Mouse (Mus musculus) heart, embryonic 15.5 days (tissue): ENCODE results near the gene Kif1c. TPM values are rescaled to one million over a fixed set of nuclear protein-coding genes. Genes with fewer than 3 reads are reported as not detected.

Source experiments
- ATAC-seq: fragments of 200-750 bp; cut with Nextera tagmentation; replicated peaks from 2 replicates; pipeline ENCODE4 v1.8.0; 2017; ENCODE audit warnings: low read depth, moderate TSS enrichment; ENCODE audit not compliant: insufficient number of reproducible peaks, insufficient read depth, low FRiP score
- H3K27ac ChIP-seq: fragments of 300-500 bp; sonication (generic); 2 replicates; pipeline ENCODE4 v1.5.1; 2015; ENCODE audit warnings: mild to moderate bottlenecking, inconsistent platforms
- H3K27me3 ChIP-seq: fragments of 300-500 bp; sonication (generic); 2 replicates; pipeline ENCODE4 v1.6.1; 2015; ENCODE audit warnings: inconsistent platforms
- H3K36me3 ChIP-seq: fragments of 300-500 bp; sonication (generic); 2 replicates; pipeline ENCODE4 v1.6.1; 2015; ENCODE audit warnings: mild to moderate bottlenecking, inconsistent platforms
- H3K4me1 ChIP-seq: fragments of 300-500 bp; sonication (generic); replicated peaks from 2 replicates; pipeline ENCODE4 v1.6.1; 2015; ENCODE audit warnings: inconsistent platforms
- H3K4me2 ChIP-seq: fragments of 300-500 bp; sonication (generic); 2 replicates; pipeline ENCODE4 v1.6.1; 2015; ENCODE audit warnings: inconsistent platforms, mild to moderate bottlenecking, moderate library complexity
- H3K4me3 ChIP-seq: fragments of 300-500 bp; sonication (generic); 2 replicates; pipeline ENCODE4 v1.5.1; 2015; ENCODE audit warnings: mild to moderate bottlenecking, inconsistent platforms
- H3K9ac ChIP-seq: fragments of 300-500 bp; sonication (generic); 2 replicates; pipeline ENCODE4 v1.6.1; 2015; ENCODE audit warnings: mild to moderate bottlenecking, inconsistent platforms
- H3K9me3 ChIP-seq: fragments of 300-500 bp; sonication (generic); replicated peaks from 2 replicates; pipeline ENCODE4 v1.6.1; 2016; ENCODE audit warnings: inconsistent platforms
- WGBS: fragments of 180-500 bp; shearing (Covaris S2); methylation state at CpG from one replicate; pipeline ENCODE4 v1.1.7; 2015; ENCODE audit warnings: mixed read lengths; 5-methylcytosine and 5-hydroxymethylcytosine counted together
- polyA plus RNA-seq: library from polyadenylated mRNA; unstranded; fragments of >200 nt; fragmentation: Nextera tagmentation; extraction: Ambion mirVana; gene quantifications from 2 replicates; pipeline ENCODE4 v1.2.1, GENCODE M21; 2015

The Kif1c gene
- polyA plus RNA-seq, 1 experiment from 2014 or later, result 5.5 TPM

- Histone ChIP-seq H3K9ac (no peak overlapping the region), H3K27ac (no peak overlapping the region), H3K4me2 (no peak overlapping the region), H3K27me3 (no peaks in the 10 kb centered on the region), H3K4me1 (peaks cover 8% of the 10 kb centered on the region), H3K9me3 (no peaks in the 10 kb centered on the region), H3K36me3 (peaks cover 60% of the 10 kb centered on the region), H3K4me3 (no peak overlapping the region)
- no peak for ATAC-seq
- WGBS, result 65% methylated on average over 12 of the region's 12 CpGs
These were observed 19.2 kb upstream of the Kif1c start for GRCm38 (mm10) chr11:70681170-70681569.

DNA sequence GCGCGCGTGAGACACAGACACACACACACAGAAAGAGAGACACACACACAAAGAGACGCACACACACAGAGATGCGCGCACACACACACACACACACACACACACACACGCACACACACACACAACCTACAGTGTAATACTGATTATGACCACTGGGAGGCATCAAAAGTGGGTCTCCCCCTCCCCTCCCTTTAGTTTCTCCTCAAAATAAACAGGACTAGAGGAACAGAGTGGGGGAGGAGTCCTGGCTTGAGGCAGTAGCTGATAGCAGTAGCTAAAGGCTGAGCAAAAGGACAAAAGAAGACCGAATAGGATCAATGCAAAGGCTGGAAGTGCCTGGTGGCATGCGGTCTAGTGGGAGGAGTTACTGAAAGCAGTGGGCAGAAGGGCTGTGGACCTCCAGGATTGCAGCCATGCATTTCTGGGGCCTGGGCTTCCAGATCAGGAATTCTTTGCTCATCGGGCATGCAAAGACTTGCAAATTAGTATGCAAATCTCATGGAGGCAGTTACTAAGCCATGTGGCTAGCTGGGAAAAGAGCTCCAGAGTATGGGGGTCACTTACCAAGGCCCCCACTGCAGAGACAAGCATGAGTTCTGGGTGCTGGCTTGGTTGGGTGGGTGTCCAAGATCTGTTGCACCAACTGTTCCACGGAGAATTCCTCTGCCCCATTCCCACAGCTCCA, 18.3 kb upstream of the Kif1c start:
- H3K9me3 ChIP-seq, result no peaks in the 10 kb centered on the region
- no peak overlapping the region for H3K27ac ChIP-seq
- H3K4me1 ChIP-seq, result peaks cover 15% of the 10 kb centered on the region
- 0 out of 2 replicates have a peak, but pooled peaks have one; percentile 17 for ATAC-seq
- peak overlapping the region; percentile 7; the same call in 1 of the 2 replicates for H3K4me2 ChIP-seq
- H3K36me3 ChIP-seq, result peaks cover 58% of the 10 kb centered on the region
- H3K4me3 ChIP-seq, result no peak overlapping the region
- WGBS, result 28% methylated on average over 11 of the region's 11 CpGs
- H3K27me3 ChIP-seq, result no peaks in the 10 kb centered on the region
- no peak overlapping the region; the same call in 1 of the 2 replicates for H3K9ac ChIP-seq

- Histone ChIP-seq H3K4me2 (no peak overlapping the region), H3K9me3 (no peaks in the 10 kb centered on the region), H3K4me1 (peaks cover 23% of the 10 kb centered on the region), H3K27me3 (no peaks in the 10 kb centered on the region), H3K36me3 (peaks cover 54% of the 10 kb centered on the region), H3K4me3 (no peak overlapping the region), H3K9ac (no peak overlapping the region), H3K27ac (no peak overlapping the region)
- ATAC-seq, result no peak
- WGBS, result 85% methylated on average over 5 of the region's 5 CpGs
These were observed 16.7 kb upstream of the Kif1c start for GRCm38 (mm10) chr11:70683640-70684039.

DNA sequence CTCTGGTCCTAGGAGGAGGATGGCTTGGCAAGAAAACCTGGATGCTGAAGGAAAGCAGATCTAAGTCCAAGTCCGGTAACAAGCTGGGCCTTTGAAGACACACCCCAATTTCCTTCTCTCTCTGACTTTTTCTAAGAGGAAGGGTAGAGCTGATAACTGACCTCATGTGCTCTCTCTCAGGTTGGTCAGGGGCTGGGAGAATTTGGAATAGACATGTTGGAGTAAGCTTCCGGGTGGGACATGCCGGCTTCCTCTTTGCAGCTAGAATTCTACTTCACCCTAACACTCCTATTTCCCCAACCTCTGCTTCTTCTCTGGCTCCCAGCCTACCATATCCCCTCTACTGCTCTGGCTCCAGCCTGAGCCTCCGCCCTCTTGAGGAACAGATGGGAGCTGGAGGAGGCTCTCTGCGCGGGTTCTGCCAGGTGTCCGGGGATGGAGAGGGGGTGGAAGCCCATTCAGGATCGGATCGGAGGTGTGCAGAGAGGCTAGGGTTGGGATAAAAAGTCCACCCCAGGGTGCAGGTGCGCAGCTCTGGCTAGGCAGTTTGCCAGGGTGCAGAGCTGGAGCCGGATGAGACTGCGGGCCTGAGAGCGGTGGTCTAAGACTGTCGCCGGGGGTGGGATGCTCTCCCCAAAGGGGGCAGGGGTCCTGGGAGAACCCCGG, 13.3 kb upstream of the Kif1c start:
- H3K4me2 ChIP-seq, result peak overlapping the region; percentile 90
- WGBS, result 2% methylated on average over 16 of the region's 16 CpGs
- H3K9ac ChIP-seq, result peak overlapping the region; percentile 80
- no peaks in the 10 kb centered on the region for H3K9me3 ChIP-seq
- ATAC-seq, result peak; percentile 51
- H3K4me1 ChIP-seq, result peaks cover 26% of the 10 kb centered on the region
- peak overlapping the region; percentile 74 for H3K4me3 ChIP-seq
- H3K36me3 ChIP-seq, result peaks cover 34% of the 10 kb centered on the region
- no peaks in the 10 kb centered on the region for H3K27me3 ChIP-seq
- H3K27ac ChIP-seq, result peak overlapping the region; percentile 90

- Histone ChIP-seq H3K27ac (peak within 1 kb of the TSS; percentile 90), H3K9ac (peak within 1 kb of the TSS; percentile 80), H3K9me3 (no peaks in the 10 kb centered on the region), H3K4me1 (peaks cover 22% of the 10 kb centered on the region), H3K4me3 (peak within 1 kb of the TSS; percentile 74), H3K36me3 (peaks cover 30% of the 10 kb centered on the region), H3K4me2 (peak within 1 kb of the TSS; percentile 90), H3K27me3 (no peaks in the 10 kb centered on the region)
- peak; percentile 91 for ATAC-seq
- under 1% methylated on average over 55 of the region's 55 CpGs for WGBS
These were observed 12.6 kb upstream of the Kif1c start, which contains the start of gene Camta2 for GRCm38 (mm10) chr11:70687601-70688199. Gene Camta2, minus strand, starts transcription at chr11:70688105.

DNA sequence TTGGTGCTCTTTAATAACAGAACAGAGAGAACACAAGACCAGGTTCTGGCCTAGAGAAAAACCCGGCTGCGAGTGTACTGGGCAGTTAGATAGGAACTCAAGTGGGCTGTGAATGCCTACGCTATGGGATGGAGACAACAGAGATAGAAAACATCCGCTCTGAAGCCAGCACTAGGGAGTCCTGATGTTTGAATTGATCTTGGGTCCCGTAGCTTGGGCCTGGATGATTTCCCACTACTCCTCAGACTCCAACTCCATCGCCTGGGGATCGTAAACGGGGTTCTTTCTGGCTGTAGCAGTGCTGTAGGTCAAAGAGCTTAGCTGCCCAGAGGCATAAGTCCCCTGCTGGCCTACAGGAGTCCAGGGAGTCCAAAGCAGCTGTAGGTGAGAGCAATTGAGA, 12.0 kb upstream of the Kif1c start:
- Histone ChIP-seq H3K4me2 (peak overlapping the region; percentile 90), H3K4me1 (peaks cover 22% of the 10 kb centered on the region), H3K9me3 (no peaks in the 10 kb centered on the region), H3K27ac (peak overlapping the region; percentile 90), H3K36me3 (peaks cover 23% of the 10 kb centered on the region), H3K27me3 (no peaks in the 10 kb centered on the region), H3K4me3 (peak overlapping the region; percentile 74), H3K9ac (peak overlapping the region; percentile 80)
- no peak for ATAC-seq
- 15% methylated on average over 8 of the region's 8 CpGs for WGBS

- Histone ChIP-seq H3K36me3 (peaks cover 11% of the 10 kb centered on the region; the same call in 1 of the 2 replicates), H3K4me1 (peaks cover 22% of the 10 kb centered on the region), H3K27me3 (no peaks in the 10 kb centered on the region), H3K9me3 (no peaks in the 10 kb centered on the region), H3K4me3 (no peak overlapping the region), H3K27ac (no peak overlapping the region), H3K4me2 (no peak overlapping the region), H3K9ac (no peak overlapping the region)
- WGBS, result 37% methylated on average over 4 of the region's 4 CpGs
- no peak for ATAC-seq
These were observed 10.8 kb upstream of the Kif1c start for GRCm38 (mm10) chr11:70689578-70689977.

DNA sequence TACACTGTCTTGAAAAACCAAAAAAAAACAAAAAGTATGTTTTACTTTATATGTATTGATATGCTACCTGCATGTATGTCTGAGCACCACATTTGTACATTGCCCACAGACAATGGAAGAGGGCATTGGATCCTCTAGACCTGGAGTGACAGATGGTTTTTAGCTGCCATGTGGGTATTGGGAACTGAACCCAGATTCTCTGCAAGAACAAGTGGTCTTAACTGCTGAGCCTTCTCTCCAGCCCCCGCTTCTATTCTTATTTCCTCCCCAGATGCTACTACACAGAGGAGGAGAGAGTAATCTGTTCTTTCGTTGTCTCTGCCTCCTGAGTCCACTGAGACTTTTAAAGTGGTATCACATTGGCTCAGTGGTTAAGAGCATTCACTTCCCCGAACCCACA, 6.8 kb upstream of the Kif1c start:
- no peaks in the 10 kb centered on the region for H3K27me3 ChIP-seq
- H3K4me2 ChIP-seq, result no peak overlapping the region
- H3K9ac ChIP-seq, result no peak overlapping the region
- peaks cover 6% of the 10 kb centered on the region for H3K4me1 ChIP-seq
- no peak for ATAC-seq
- H3K36me3 ChIP-seq, result no peaks in the 10 kb centered on the region
- no peaks in the 10 kb centered on the region for H3K9me3 ChIP-seq
- no peak overlapping the region for H3K27ac ChIP-seq
- H3K4me3 ChIP-seq, result no peak overlapping the region
- WGBS, result 50% methylated on average over 3 of the region's 3 CpGs

GRCm38 (mm10) chr11:70697376-70697775, 3.0 kb upstream of the Kif1c start:
- H3K36me3 ChIP-seq, result no peaks in the 10 kb centered on the region
- peaks cover 19% of the 10 kb centered on the region for H3K4me1 ChIP-seq
- no peak overlapping the region for H3K4me3 ChIP-seq
- H3K4me2 ChIP-seq, result no peak overlapping the region
- no peak overlapping the region for H3K9ac ChIP-seq
- H3K27ac ChIP-seq, result no peak overlapping the region
- ATAC-seq, result no peak
- no peaks in the 10 kb centered on the region for H3K9me3 ChIP-seq
- H3K27me3 ChIP-seq, result no peaks in the 10 kb centered on the region
- WGBS, result 78% methylated on average over 3 of the region's 3 CpGs

DNA sequence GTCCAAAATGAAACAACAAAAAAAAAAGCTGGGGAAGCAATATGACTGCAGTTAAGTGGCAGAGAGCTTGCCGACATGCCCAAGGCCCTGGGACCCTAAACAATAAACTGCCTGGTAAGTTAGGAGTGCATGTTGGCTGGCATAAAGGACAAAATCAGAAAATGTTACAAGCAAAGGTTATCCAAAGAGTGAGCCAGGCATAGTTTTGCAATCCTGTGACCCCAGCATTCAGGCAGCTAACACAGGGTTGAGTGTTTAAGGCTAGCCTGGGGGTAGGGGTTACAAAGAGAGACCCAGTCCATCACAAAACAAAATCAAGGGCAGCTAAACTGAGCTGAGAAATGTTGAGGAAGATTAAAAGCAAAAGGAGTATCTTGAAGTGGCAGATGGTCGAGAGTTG, 1.3 kb upstream of the Kif1c start:
- 84% methylated on average over 2 of the region's 2 CpGs for WGBS
- Histone ChIP-seq H3K9me3 (no peaks in the 10 kb centered on the region), H3K4me3 (no peak overlapping the region), H3K27ac (no peak overlapping the region), H3K4me2 (no peak overlapping the region), H3K36me3 (peaks cover 10% of the 10 kb centered on the region), H3K9ac (no peak overlapping the region), H3K27me3 (no peaks in the 10 kb centered on the region), H3K4me1 (peaks cover 35% of the 10 kb centered on the region)
- no peak for ATAC-seq

DNA sequence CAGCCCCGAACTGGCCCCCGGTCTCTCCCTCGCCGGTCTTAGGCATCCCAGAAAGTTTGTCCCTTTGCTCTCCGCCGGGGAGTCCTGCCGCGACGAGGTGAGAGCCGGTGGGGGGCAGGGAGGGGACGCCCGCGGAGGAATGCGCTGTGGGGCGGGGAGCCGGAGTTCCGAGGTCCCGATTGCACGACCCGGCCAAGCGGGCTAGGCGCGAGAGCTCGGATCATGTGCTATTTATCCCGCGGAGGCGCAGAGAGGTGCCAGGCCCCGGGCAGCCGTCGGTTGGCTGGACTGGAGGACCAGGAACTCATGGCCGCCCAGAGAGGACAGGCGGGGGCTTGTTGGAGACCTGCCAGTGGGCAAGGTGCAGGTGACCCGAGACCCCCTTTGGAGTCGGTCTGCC, 265 bp downstream of the Kif1c start:
- H3K36me3 ChIP-seq, result peaks cover 25% of the 10 kb centered on the region
- H3K4me1 ChIP-seq, result peaks cover 35% of the 10 kb centered on the region
- peak overlapping the region; percentile 96 for H3K27ac ChIP-seq
- no peaks in the 10 kb centered on the region for H3K9me3 ChIP-seq
- peak overlapping the region; percentile 98 for H3K9ac ChIP-seq
- WGBS, result under 1% methylated on average over 34 of the region's 34 CpGs
- peak overlapping the region; percentile 91 for H3K4me3 ChIP-seq
- peak; percentile 59 for ATAC-seq
- H3K27me3 ChIP-seq, result no peaks in the 10 kb centered on the region
- H3K4me2 ChIP-seq, result peak overlapping the region; percentile 89
